Mouse (Mus musculus): ENCODE measurements around the gene Babam2. TPM values are rescaled to one million over a fixed set of nuclear protein-coding genes. Genes with fewer than 3 reads are reported as not detected.
A peak's percentile ranks its signal among the peaks of the same experiment; 100 is the strongest.

Gene Babam2
- polyA plus RNA-seq, 1 experiment: 77.2 TPM

- no peaks in the 10 kb centered on the region for H3K27me3 ChIP-seq (ENCODE audit: control insufficient read depth, insufficient read depth, insufficient read length)
- H3K36me3 ChIP-seq (ENCODE audit: control insufficient read depth, insufficient read depth): no peaks in the 10 kb centered on the region
- no peak overlapping the region for H3ac ChIP-seq (ENCODE audit: control insufficient read depth, insufficient read length)
- H3K4me2 ChIP-seq (ENCODE audit: low read depth): peak overlapping the region; percentile 4
- TF ChIP-seq MYOD1 (IDR thresholded peaks at IDR 0.05; ENCODE audit: control insufficient read depth in 1 of 3, insufficient read length in 2 of 3, low read depth in 2 of 3): no peak
- no peak for TF ChIP-seq MYOG (IDR thresholded peaks at IDR 0.05; ENCODE audit: control insufficient read depth in 1 of 3, insufficient read depth in 1 of 3, insufficient read length in 2 of 3, low read depth in 2 of 3)
- TF ChIP-seq POLR2AphosphoS2 (IDR thresholded peaks at IDR 0.05; ENCODE audit: insufficient read length, low read depth): no peak
- TF ChIP-seq MAX (IDR thresholded peaks at IDR 0.05; ENCODE audit: low read depth): no peak
- H3K79me2 ChIP-seq (ENCODE audit: control insufficient read depth, insufficient read depth): no peaks in the 10 kb centered on the region
- no peak overlapping the region for H3K4me3 ChIP-seq
Observed at GRCm38 (mm10) chr5:32069566-32070169, 372.2 kb downstream of the Babam2 start.

DNA sequence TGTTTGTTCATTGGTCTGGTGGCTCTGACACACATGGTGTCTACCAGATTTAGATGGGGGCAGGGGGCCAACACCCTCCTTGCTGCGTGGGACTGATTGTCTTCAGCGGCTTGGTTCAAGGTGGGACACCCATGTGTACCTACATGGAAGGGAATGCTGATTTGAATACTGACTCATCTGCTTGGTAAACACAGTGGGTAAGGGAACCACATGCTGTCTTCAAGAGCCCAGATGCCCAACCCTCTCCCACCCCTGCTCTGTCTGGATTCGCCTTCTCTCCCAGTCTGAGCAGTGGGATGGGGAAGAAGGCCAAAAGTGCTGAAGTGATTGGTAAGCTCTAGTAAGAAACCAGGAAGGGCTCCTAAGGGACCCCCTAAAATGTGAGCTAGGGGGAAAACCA, 373.3 kb downstream of the Babam2 start:
- no peak overlapping the region for H3ac ChIP-seq (ENCODE audit: control insufficient read depth, insufficient read length)
- H3K4me3 ChIP-seq: no peak overlapping the region
- no peaks in the 10 kb centered on the region for H3K36me3 ChIP-seq (ENCODE audit: control insufficient read depth, insufficient read depth)
- TF ChIP-seq MYOD1 (IDR thresholded peaks at IDR 0.05; ENCODE audit: control insufficient read depth in 1 of 3, insufficient read length in 2 of 3, low read depth in 2 of 3) (peak in 1 of 3 experiments; percentile 25), TCF12 (IDR thresholded peaks at IDR 0.05; ENCODE audit: insufficient read depth, poor library complexity, severe bottlenecking) (no peak), TCF3 (IDR thresholded peaks at IDR 0.05; ENCODE audit: insufficient read length, low read depth) (no peak)
- H3K4me2 ChIP-seq (ENCODE audit: low read depth): no peak overlapping the region
- no peaks in the 10 kb centered on the region for H3K27me3 ChIP-seq (ENCODE audit: control insufficient read depth, insufficient read depth, insufficient read length)
- no peaks in the 10 kb centered on the region for H3K79me2 ChIP-seq (ENCODE audit: control insufficient read depth, insufficient read depth)

- Histone ChIP-seq H3K27me3 (ENCODE audit: control insufficient read depth, insufficient read depth, insufficient read length) (no peaks in the 10 kb centered on the region), H3K36me3 (ENCODE audit: control insufficient read depth, insufficient read depth) (no peaks in the 10 kb centered on the region), H3K4me2 (ENCODE audit: low read depth) (no peak overlapping the region), H3K4me3 (no peak overlapping the region), H3ac (ENCODE audit: control insufficient read depth, insufficient read length) (no peak overlapping the region), H3K79me2 (ENCODE audit: control insufficient read depth, insufficient read depth) (no peaks in the 10 kb centered on the region)
- TF ChIP-seq MYOD1 (IDR thresholded peaks at IDR 0.05; ENCODE audit: control insufficient read depth in 1 of 3, insufficient read length in 2 of 3, low read depth in 2 of 3) (peak in 1 of 3 experiments; percentile 67), MYOG (IDR thresholded peaks at IDR 0.05; ENCODE audit: control insufficient read depth in 1 of 3, insufficient read depth in 1 of 3, insufficient read length in 2 of 3, low read depth in 2 of 3) (peak in 2 of 3 experiments; percentile 50 to 78), REST (IDR thresholded peaks at IDR 0.05; ENCODE audit: insufficient read depth, insufficient read length) (no peak)
Observed at GRCm38 (mm10) chr5:32071314-32071713, 373.8 kb downstream of the Babam2 start.

- no peak for TF ChIP-seq E2F4 (IDR thresholded peaks at IDR 0.05; ENCODE audit: insufficient read depth)
- TF ChIP-seq TCF3 (IDR thresholded peaks at IDR 0.05; ENCODE audit: insufficient read length, low read depth): no peak
- TF ChIP-seq MAX (IDR thresholded peaks at IDR 0.05; ENCODE audit: low read depth): no peak
- no peak for TF ChIP-seq MYOG (IDR thresholded peaks at IDR 0.05; ENCODE audit: control insufficient read depth in 1 of 3, insufficient read depth in 1 of 3, insufficient read length in 2 of 3, low read depth in 2 of 3)
- TF ChIP-seq MYOD1 (IDR thresholded peaks at IDR 0.05; ENCODE audit: control insufficient read depth in 1 of 3, insufficient read length in 2 of 3, low read depth in 2 of 3): no peak
- TF ChIP-seq POLR2AphosphoS2 (IDR thresholded peaks at IDR 0.05; ENCODE audit: insufficient read length, low read depth): no peak
- TF ChIP-seq TCF12 (IDR thresholded peaks at IDR 0.05; ENCODE audit: insufficient read depth, poor library complexity, severe bottlenecking): no peak
- no peak for TF ChIP-seq SRF (IDR thresholded peaks at IDR 0.05; ENCODE audit: control insufficient read depth, insufficient read length, low read depth)
- no peak for TF ChIP-seq USF1 (IDR thresholded peaks at IDR 0.05; ENCODE audit: low read depth)
- no peak for TF ChIP-seq REST (IDR thresholded peaks at IDR 0.05; ENCODE audit: insufficient read depth, insufficient read length)
- no peak for TF ChIP-seq CEBPB (IDR thresholded peaks at IDR 0.05; ENCODE audit: insufficient read depth, poor library complexity, severe bottlenecking)
- TF ChIP-seq POLR2A (IDR thresholded peaks at IDR 0.05; ENCODE audit: insufficient read length, low read depth): no peak
- no peaks in the 10 kb centered on the region for H3K27me3 ChIP-seq (ENCODE audit: control insufficient read depth, insufficient read depth, insufficient read length)
- H3K4me3 ChIP-seq: no peak overlapping the region
- H3K79me2 ChIP-seq (ENCODE audit: control insufficient read depth, insufficient read depth): no peaks in the 10 kb centered on the region
- H3ac ChIP-seq (ENCODE audit: control insufficient read depth, insufficient read length): no peak overlapping the region
- H3K36me3 ChIP-seq (ENCODE audit: control insufficient read depth, insufficient read depth): no peaks in the 10 kb centered on the region
- H3K4me2 ChIP-seq (ENCODE audit: low read depth): no peak overlapping the region
Observed at GRCm38 (mm10) chr5:32071824-32072223, 374.3 kb downstream of the Babam2 start.

DNA sequence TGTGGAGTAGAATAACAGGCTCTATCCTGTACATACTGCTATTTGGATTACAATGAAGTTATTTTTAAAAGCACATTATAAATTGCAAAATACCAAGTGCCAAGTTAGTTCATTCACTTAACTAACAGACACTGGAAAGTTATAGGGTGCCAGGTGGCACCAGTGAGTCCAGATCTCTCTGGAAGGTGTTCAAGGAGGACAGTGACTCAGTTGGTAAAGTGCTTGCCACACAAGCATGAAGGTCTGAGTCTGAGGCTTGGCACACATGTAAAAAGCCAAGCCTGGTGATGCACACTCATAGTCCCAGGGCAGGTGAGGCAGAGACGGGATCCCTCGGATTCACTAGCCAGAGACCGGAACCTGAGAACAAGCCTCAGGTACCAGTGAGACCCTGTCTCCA, 375.4 kb downstream of the Babam2 start:
- Histone ChIP-seq H3K79me2 (ENCODE audit: control insufficient read depth, insufficient read depth) (no peaks in the 10 kb centered on the region), H3ac (ENCODE audit: control insufficient read depth, insufficient read length) (no peak overlapping the region), H3K4me3 (no peak overlapping the region), H3K27me3 (ENCODE audit: control insufficient read depth, insufficient read depth, insufficient read length) (no peaks in the 10 kb centered on the region), H3K36me3 (ENCODE audit: control insufficient read depth, insufficient read depth) (no peaks in the 10 kb centered on the region), H3K4me2 (ENCODE audit: low read depth) (no peak overlapping the region)
- no peak for TF ChIP-seq REST (IDR thresholded peaks at IDR 0.05; ENCODE audit: insufficient read depth, insufficient read length)
- TF ChIP-seq USF1 (IDR thresholded peaks at IDR 0.05; ENCODE audit: low read depth): no peak
- no peak for TF ChIP-seq TCF12 (IDR thresholded peaks at IDR 0.05; ENCODE audit: insufficient read depth, poor library complexity, severe bottlenecking)
- TF ChIP-seq MYOG (IDR thresholded peaks at IDR 0.05; ENCODE audit: control insufficient read depth in 1 of 3, insufficient read depth in 1 of 3, insufficient read length in 2 of 3, low read depth in 2 of 3): no peak
- TF ChIP-seq POLR2A (IDR thresholded peaks at IDR 0.05; ENCODE audit: insufficient read length, low read depth): no peak
- TF ChIP-seq MAX (IDR thresholded peaks at IDR 0.05; ENCODE audit: low read depth): no peak
